Mouse (Mus musculus) small intestine, adult 2 months (tissue): Measurements from ENCODE around the gene Ezh1.

ENCODE experiments used
- CTCF ChIP-seq: fragments of 200-500 bp; IDR thresholded peaks from 2 replicates; pipeline ENCODE4 v1.5.1; 2012; ENCODE audit warnings: low read depth, mild to moderate bottlenecking, control low read depth, inconsistent platforms, low read length, moderate library complexity, mixed read lengths; ENCODE audit not compliant: insufficient replicate concordance, insufficient read length; ENCODE audit errors: extremely low read depth
- POLR2A ChIP-seq: fragments of 200-500 bp; IDR thresholded peaks from 2 replicates; pipeline ENCODE4 v1.6.1; 2012; ENCODE audit warnings: low read depth, mild to moderate bottlenecking, control low read depth, inconsistent platforms, low read length, moderate library complexity

GRCm38 (mm10) chr11:101253613-101254389, 27.5 kb upstream of the Ezh1 start, which contains the start of gene Vps25:
- TF ChIP-seq POLR2A: peak; percentile 82
- no peak for TF ChIP-seq CTCF
